Mouse (Mus musculus) embryonic fibroblast, embryonic 13.5 days (primary cell): ENCODE measurements around the gene Nemp1. TPM values are rescaled to one million over a fixed set of nuclear protein-coding genes. Genes with fewer than 3 reads are reported as not detected.

ENCODE experiments used
- H3K27ac ChIP-seq: 2 replicates; pipeline ENCODE4 v1.5.1; 2012; ENCODE audit warnings: low read length, control low read depth, inconsistent platforms; ENCODE audit not compliant: insufficient read depth
- H3K4me1 ChIP-seq: 2 replicates; pipeline ENCODE4 v1.6.1; 2011; ENCODE audit warnings: low read length; ENCODE audit not compliant: control insufficient read depth, insufficient read depth
- H3K4me3 ChIP-seq: 2 replicates; pipeline ENCODE4 v1.5.1; 2011; ENCODE audit warnings: mild to moderate bottlenecking, control low read depth, low read length; ENCODE audit not compliant: insufficient read depth
- CTCF ChIP-seq: IDR thresholded peaks from 2 replicates; pipeline ENCODE4 v1.5.1; 2011; ENCODE audit warnings: mild to moderate bottlenecking, control low read depth, low read length, moderate library complexity, borderline replicate concordance; ENCODE audit not compliant: insufficient read depth
- POLR2A ChIP-seq: IDR thresholded peaks from 2 replicates; pipeline ENCODE4 v1.6.1; 2011; ENCODE audit warnings: low read depth, mild to moderate bottlenecking, control low read depth, low read length, moderate library complexity
- polyA plus RNA-seq: library from polyadenylated mRNA; stranded (reverse); fragments of >200 nt; gene quantifications from 2 replicates; pipeline ENCODE4 v1.2.4, GENCODE M21; 2011; ENCODE audit warnings: low read depth; ENCODE audit not compliant: missing spikeins, insufficient read length

Gene Nemp1
- polyA plus RNA-seq, 1 experiment = 10.6 TPM

DNA sequence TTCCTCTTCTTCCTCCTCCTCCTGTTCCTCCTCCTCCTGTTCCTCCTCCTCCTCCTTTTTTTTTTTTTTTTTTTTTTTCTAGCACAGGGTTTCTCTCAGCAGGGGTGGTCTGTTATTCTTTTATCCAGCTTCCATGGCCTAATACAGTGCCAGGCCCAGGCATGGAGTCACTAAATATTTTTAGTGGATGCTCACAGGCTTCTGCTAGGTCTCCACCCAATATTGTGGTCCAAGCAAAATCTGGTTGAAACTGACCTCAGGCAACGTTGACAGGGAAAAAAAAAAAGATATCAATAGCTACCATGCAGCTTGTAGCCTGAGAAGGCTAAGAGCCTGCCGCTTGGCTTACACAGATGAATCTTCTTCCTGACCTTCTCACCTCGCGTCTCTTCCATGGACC is 44.0 kb upstream of the Nemp1 start:
- no peaks in the 10 kb centered on the region; the same call in 1 of the 2 replicates for H3K4me1 ChIP-seq
- no peak overlapping the region for H3K4me3 ChIP-seq
- TF ChIP-seq CTCF (no peak), POLR2A (no peak; the same call in 1 of the 2 replicates)
- peak overlapping the region; percentile 99 for H3K27ac ChIP-seq

DNA sequence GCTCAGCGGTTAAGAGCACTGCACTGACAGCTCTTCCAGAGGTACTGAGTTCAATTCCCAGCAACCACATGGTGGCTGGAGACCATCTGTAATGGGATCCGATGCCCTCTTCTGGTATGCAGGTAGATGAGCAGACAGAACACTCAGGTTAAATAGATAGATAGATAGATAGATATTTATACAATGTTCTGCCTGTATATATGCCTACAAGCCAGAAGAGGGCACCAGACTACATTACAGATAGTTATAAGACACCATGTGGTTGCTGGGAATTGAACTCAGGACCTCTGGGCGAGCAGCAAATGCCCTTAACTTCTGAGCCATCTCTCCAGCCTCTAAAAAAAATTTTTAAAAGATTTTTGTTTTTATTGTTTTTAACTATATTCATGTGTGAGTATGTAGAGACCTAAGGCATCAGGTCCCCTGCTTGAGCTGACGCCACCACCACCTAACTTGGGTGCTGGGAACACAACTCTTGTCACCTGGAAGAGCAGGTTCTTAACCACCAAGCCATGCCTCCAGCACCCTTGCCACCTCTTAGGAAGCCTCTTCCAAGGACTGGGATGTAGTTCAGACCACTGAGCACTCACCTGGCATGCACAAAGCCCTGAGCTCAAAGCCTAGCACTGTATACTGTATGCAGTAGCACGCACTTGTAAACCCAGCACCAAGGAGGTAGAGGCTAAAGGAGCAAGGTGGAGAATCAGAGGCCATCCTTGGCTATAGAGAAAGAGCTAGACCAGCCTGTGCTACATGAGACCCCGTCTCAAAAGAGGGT is 43.1 kb upstream of the Nemp1 start:
- TF ChIP-seq POLR2A (no peak), CTCF (no peak)
- no peak overlapping the region for H3K27ac ChIP-seq

DNA sequence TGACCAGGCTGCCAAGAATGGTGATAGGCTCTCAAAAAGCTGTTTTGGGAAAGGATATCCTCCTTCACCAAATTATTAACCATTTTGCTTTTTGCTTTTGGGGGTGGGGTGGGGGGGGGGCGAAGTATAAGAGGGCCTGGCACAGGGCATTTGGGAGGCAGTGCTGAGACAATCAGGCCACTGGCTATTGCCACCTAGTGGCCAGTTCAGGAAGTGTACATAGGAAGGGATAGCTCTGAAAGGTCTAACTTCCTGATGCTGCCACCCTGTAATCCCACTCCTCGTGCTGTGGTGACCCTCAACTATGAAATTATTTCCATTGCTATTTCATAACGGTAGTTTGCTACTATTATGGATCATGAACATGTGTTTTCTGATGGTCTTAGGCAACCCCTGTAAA is 40.3 kb upstream of the Nemp1 start:
- Histone ChIP-seq H3K27ac (no peak overlapping the region), H3K4me1 (no peaks in the 10 kb centered on the region), H3K4me3 (no peak overlapping the region)
- TF ChIP-seq POLR2A (no peak), CTCF (no peak)

More for the DNA sequence above, 43.1 kb upstream of the Nemp1 start:
- Histone ChIP-seq H3K4me1 (no peaks in the 10 kb centered on the region), H3K4me3 (no peak overlapping the region)

- Histone ChIP-seq H3K4me1 (peaks cover 6% of the 10 kb centered on the region; the same call in 1 of the 2 replicates), H3K4me3 (no peak overlapping the region), H3K27ac (no peak overlapping the region)
- TF ChIP-seq CTCF (no peak), POLR2A (no peak)
These were observed 35.2 kb upstream of the Nemp1 start for GRCm38 (mm10) chr10:127631261-127632214.

- no peak overlapping the region for H3K4me3 ChIP-seq
- no peak for TF ChIP-seq CTCF
- no peak for TF ChIP-seq POLR2A
- no peak overlapping the region for H3K27ac ChIP-seq
- H3K4me1 ChIP-seq = peaks cover 6% of the 10 kb centered on the region; the same call in 1 of the 2 replicates
These were observed 33.9 kb upstream of the Nemp1 start for GRCm38 (mm10) chr10:127632668-127633271.

DNA sequence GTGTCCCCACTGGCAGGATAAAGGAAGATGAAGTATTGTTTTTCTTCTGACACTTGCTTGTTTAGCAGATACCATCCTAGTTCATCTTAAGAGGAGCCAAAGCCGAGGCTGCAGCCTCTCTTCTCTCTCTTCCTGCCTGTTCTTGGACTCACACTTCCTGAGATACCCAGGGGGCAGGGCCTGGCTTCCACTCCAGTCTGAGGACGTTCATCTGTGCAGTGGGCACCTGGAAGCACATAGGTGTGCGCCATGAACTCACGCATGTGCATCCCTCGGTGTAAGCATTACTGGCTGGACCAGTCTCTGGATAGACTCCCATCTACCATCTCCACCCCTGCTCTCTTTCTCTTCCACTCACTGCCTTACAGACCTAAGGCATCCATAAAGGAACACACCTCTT is 26.3 kb upstream of the Nemp1 start:
- no peak overlapping the region for H3K27ac ChIP-seq
- no peak overlapping the region for H3K4me3 ChIP-seq
- TF ChIP-seq CTCF = no peak
- H3K4me1 ChIP-seq = peaks cover 6% of the 10 kb centered on the region

GRCm38 (mm10) chr10:127641861-127642771 is 24.6 kb upstream of the Nemp1 start:
- Histone ChIP-seq H3K4me3 (peak overlapping the region; percentile 55), H3K27ac (peak overlapping the region; percentile 98), H3K4me1 (peaks cover 6% of the 10 kb centered on the region)
- TF ChIP-seq POLR2A = peak; percentile 34; the same call in 1 of the 2 replicates
- peak; percentile 82 for TF ChIP-seq CTCF

- Histone ChIP-seq H3K4me3 (peak within 1 kb of the TSS; percentile 55), H3K4me1 (peaks cover 6% of the 10 kb centered on the region), H3K27ac (peak within 1 kb of the TSS; percentile 98)
- TF ChIP-seq POLR2A = peak; percentile 82
- TF ChIP-seq CTCF = no peak
These were observed 23.7 kb upstream of the Nemp1 start, which contains the start of gene Stat6 for GRCm38 (mm10) chr10:127642772-127643552. Gene Stat6, plus strand, starts transcription at chr10:127642986.
